Mouse (Mus musculus) cerebellum, adult 9-10 months (tissue): ENCODE data around the gene Borcs7.

Source experiments
- DNase-seq: peaks from one replicate; pipeline ENCODE4 v3.0.0; 2022

The Borcs7 gene

GRCm38 (mm10) chr19:46689460-46690372 is at the start of gene Borcs7:
TSS of gene Borcs7 (plus strand) at chr19:46689906.
- peak; percentile 89 for DNase-seq

GRCm38 (mm10) chr19:46640780-46641179 is 48.9 kb upstream of the Borcs7 start:
- DNase-seq, result no peak

- DNase-seq, result no peak
Measured at GRCm38 (mm10) chr19:46641420-46642085, 48.2 kb upstream of the Borcs7 start.

- no peak for DNase-seq
Measured at GRCm38 (mm10) chr19:46642136-46642753, 47.5 kb upstream of the Borcs7 start.

- DNase-seq, result peak; percentile 33
Measured at GRCm38 (mm10) chr19:46643236-46643635, 46.5 kb upstream of the Borcs7 start.

- DNase-seq, result no peak
Measured at GRCm38 (mm10) chr19:46644343-46644792, 45.3 kb upstream of the Borcs7 start.

- DNase-seq, result no peak
Measured at GRCm38 (mm10) chr19:46644793-46645602, 44.7 kb upstream of the Borcs7 start.

GRCm38 (mm10) chr19:46646041-46646481 is 43.6 kb upstream of the Borcs7 start:
- no peak for DNase-seq

- no peak for DNase-seq
Measured at GRCm38 (mm10) chr19:46647254-46647653, 42.5 kb upstream of the Borcs7 start.

- no peak for DNase-seq
Measured at GRCm38 (mm10) chr19:46647850-46648249, 41.9 kb upstream of the Borcs7 start.

- no peak for DNase-seq
Measured at GRCm38 (mm10) chr19:46648565-46648964, 41.1 kb upstream of the Borcs7 start.

GRCm38 (mm10) chr19:46653188-46653587 is 36.5 kb upstream of the Borcs7 start:
- no peak for DNase-seq

- DNase-seq, result no peak
Measured at GRCm38 (mm10) chr19:46653616-46654235, 36.0 kb upstream of the Borcs7 start.

- no peak for DNase-seq
Measured at GRCm38 (mm10) chr19:46655626-46656025, 34.1 kb upstream of the Borcs7 start.

- DNase-seq, result no peak
Measured at GRCm38 (mm10) chr19:46656151-46656840, 33.4 kb upstream of the Borcs7 start.

GRCm38 (mm10) chr19:46657339-46658020 is 32.2 kb upstream of the Borcs7 start:
- DNase-seq, result no peak

- no peak for DNase-seq
Measured at GRCm38 (mm10) chr19:46658348-46658747, 31.4 kb upstream of the Borcs7 start.

GRCm38 (mm10) chr19:46658851-46659250 is 30.9 kb upstream of the Borcs7 start:
- no peak for DNase-seq

GRCm38 (mm10) chr19:46661511-46661910 is 28.2 kb upstream of the Borcs7 start:
- DNase-seq, result no peak

- DNase-seq, result no peak
Measured at GRCm38 (mm10) chr19:46662214-46662613, 27.5 kb upstream of the Borcs7 start.

GRCm38 (mm10) chr19:46662784-46663183 is 26.9 kb upstream of the Borcs7 start:
- DNase-seq, result no peak
